Mouse (Mus musculus) small intestine, adult 2 months (tissue): ENCODE results near the gene Tvp23a. TPM values are rescaled to one million over a fixed set of nuclear protein-coding genes. Genes with fewer than 3 reads are reported as not detected.
A peak's percentile ranks its signal among the peaks of the same experiment; 100 is the strongest.

Experiments
- H3K27ac ChIP-seq: fragments of 200-500 bp; 2 replicates; pipeline ENCODE4 v1.5.1; 2012; ENCODE audit warnings: low read depth, low read length, control low read depth, inconsistent platforms; ENCODE audit not compliant: insufficient read depth
- H3K27me3 ChIP-seq: fragments of 200-500 bp; 2 replicates; pipeline ENCODE4 v1.6.1; 2012; ENCODE audit warnings: mild to moderate bottlenecking, moderate library complexity, low read length, inconsistent platforms; ENCODE audit not compliant: control insufficient read depth, insufficient read depth
- H3K36me3 ChIP-seq: fragments of 200-500 bp; 2 replicates; pipeline ENCODE4 v1.6.1; 2012; ENCODE audit warnings: mild to moderate bottlenecking, low read length, control low read depth, inconsistent platforms; ENCODE audit not compliant: control insufficient read depth, insufficient read depth
- H3K4me1 ChIP-seq: fragments of 200-500 bp; 2 replicates; pipeline ENCODE4 v1.6.1; 2012; ENCODE audit warnings: low read length, inconsistent platforms, mixed read lengths; ENCODE audit not compliant: control insufficient read depth, insufficient read depth, insufficient read length
- H3K4me3 ChIP-seq: fragments of 200-500 bp; 2 replicates; pipeline ENCODE4 v1.5.1; 2012; ENCODE audit warnings: low read depth, mild to moderate bottlenecking, control low read depth, inconsistent platforms, low read length, moderate library complexity
- CTCF ChIP-seq: fragments of 200-500 bp; IDR thresholded peaks from 2 replicates; pipeline ENCODE4 v1.5.1; 2012; ENCODE audit warnings: low read depth, mild to moderate bottlenecking, control low read depth, inconsistent platforms, low read length, moderate library complexity, mixed read lengths; ENCODE audit not compliant: insufficient replicate concordance, insufficient read length; ENCODE audit errors: extremely low read depth
- POLR2A ChIP-seq: fragments of 200-500 bp; IDR thresholded peaks from 2 replicates; pipeline ENCODE4 v1.6.1; 2012; ENCODE audit warnings: low read depth, mild to moderate bottlenecking, control low read depth, inconsistent platforms, low read length, moderate library complexity
- WGBS: fragments of 180-500 bp; shearing (Covaris S2); methylation state at CpG from one replicate; pipeline ENCODE4 v1.1.7; 2018; 5-methylcytosine and 5-hydroxymethylcytosine counted together
- polyA plus RNA-seq: library from polyadenylated mRNA; depleted of rRNA; stranded (reverse); fragments of >200 nt; gene quantifications from 2 replicates; pipeline ENCODE4 v1.2.3, GENCODE M21; 2012

Tvp23a gene
- polyA plus RNA-seq, 1 experiment = 1.4 TPM

DNA sequence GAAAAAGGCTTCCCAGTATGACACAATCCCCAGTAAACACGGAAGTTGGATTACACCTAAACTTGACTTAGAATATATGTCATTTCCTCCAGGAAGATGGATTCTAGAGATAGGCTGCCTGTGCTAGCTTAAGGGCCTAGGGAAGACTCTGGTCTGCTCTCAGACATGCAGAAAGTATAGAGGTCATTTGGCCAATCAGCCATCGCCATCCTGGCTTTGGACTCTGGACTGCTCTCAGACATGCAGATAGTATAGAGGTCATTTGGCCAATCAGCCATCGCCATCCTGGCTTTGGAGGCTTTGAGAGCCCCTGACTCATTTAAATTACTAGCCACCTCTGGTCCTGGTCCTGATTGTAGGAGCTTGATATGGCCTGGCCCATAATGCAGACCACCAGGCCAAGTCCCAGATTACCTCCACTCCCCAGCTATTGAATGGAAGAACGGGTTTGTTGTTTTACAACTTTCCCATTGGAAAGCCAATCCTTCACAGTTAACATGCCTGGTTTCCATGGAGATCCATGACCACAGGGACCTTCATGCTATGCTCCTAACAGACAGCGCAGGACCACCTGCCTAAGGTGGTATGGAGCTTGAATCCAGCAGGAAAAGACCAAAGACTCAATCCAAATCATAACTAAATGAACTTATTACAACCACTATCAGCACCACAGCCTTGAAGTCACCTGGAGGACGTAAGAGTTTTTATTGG is 6.9 kb upstream of the Tvp23a start:
- H3K4me1 ChIP-seq = peaks cover 51% of the 10 kb centered on the region
- no peaks in the 10 kb centered on the region for H3K27me3 ChIP-seq
- TF ChIP-seq POLR2A (no peak), CTCF (no peak)
- no peak overlapping the region for H3K4me3 ChIP-seq
- H3K36me3 ChIP-seq = no peaks in the 10 kb centered on the region
- H3K27ac ChIP-seq = peak overlapping the region; percentile 97
- WGBS = 32% methylated on average over 6 of the region's 6 CpGs

DNA sequence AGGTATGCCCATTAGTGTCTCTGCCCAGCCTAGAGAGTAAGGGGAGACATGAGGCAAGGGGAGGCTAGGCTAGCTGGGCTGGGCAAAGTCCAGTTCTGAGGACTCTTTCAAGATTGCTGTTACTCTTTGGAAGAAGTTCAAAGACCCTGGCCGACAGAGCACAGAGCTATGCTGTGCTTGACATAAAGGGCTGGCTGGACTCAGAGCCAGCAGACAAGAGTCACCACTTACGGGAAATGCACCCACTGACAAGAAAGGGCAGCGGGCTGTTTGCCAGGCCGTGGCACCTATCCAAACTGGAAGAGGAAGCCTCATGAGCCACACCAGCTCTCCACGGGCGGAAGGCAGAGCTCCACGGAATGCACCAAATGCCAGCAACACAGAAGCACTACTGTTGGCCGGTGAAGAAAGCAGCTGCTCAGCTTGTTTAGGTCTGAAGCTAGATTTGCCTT is 5.3 kb upstream of the Tvp23a start:
- Histone ChIP-seq H3K27me3 (no peaks in the 10 kb centered on the region), H3K27ac (peak overlapping the region; percentile 97), H3K4me1 (peaks cover 52% of the 10 kb centered on the region), H3K36me3 (no peaks in the 10 kb centered on the region), H3K4me3 (no peak overlapping the region)
- 6% methylated on average over 8 of the region's 8 CpGs for WGBS
- TF ChIP-seq POLR2A (no peak), CTCF (no peak)

DNA sequence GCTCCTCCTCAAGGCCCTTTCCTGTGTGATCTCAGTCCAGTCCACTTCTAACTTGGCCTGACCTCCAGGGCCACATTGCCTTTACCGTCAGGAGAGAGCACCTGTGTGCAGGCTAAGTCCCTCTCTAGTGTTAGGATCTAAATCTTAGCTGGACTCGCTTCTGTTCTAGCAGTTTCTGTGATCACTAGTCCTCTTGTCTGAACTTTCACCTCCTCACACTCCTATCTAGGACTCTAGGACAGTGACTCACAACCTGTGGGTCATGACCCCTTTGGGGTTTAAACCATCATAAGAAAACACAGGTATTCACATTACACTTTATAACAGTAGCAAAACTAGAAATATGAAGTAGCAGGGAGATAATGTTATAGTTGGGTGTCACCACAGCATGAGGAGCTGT is 4.7 kb upstream of the Tvp23a start:
- Histone ChIP-seq H3K4me3 (no peak overlapping the region), H3K27me3 (no peaks in the 10 kb centered on the region), H3K36me3 (no peaks in the 10 kb centered on the region), H3K27ac (peak overlapping the region; percentile 97), H3K4me1 (peaks cover 52% of the 10 kb centered on the region)
- WGBS = 36% methylated on average over 2 of the region's 2 CpGs
- TF ChIP-seq CTCF (no peak), POLR2A (no peak)

DNA sequence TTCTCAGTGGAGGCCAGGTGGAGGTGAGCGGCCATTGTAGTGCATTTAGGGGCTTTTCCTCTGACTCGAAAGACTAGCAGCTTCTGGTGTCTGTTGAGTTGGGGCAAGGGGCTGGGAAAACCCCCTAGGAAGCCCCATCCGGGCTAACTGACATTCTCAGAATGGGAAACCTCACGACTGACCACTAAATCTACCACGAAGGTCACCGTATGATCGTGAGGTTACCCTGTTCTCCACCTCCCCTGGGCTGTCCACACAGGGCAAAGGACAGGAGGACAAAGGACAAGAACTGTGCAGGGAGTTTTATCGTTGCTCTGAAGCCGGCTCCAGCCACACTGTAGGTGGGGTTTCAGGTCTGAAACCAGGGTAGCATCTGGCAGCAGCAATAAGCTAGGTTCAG is 1.8 kb upstream of the Tvp23a start:
- WGBS = 47% methylated on average over 9 of the region's 9 CpGs
- H3K4me3 ChIP-seq = no peak overlapping the region
- peak overlapping the region; percentile 85 for H3K27ac ChIP-seq
- H3K4me1 ChIP-seq = peaks cover 39% of the 10 kb centered on the region
- H3K27me3 ChIP-seq = no peaks in the 10 kb centered on the region
- TF ChIP-seq CTCF = no peak
- no peak for TF ChIP-seq POLR2A
- H3K36me3 ChIP-seq = no peaks in the 10 kb centered on the region

DNA sequence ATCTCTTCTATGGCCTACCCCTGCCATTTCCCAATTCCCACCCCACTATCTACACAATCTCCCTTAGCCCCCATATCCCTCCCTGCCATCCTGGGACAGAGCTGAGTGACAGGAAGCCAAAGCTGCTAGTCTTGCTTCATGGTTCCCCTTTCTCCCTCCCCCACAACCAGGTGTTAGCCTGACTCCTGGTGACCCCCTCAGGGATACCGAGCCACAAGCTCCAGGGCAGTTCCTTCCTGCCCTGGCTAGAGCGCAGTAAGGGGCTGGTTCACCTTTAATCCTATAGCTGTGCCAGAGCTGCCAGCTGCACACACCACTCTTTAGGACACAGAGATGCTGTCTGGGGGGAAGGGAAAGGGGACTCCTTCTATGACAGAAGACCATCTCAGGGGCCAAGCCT is 619 bp upstream of the Tvp23a start:
- Histone ChIP-seq H3K4me3 (no peak overlapping the region), H3K36me3 (no peaks in the 10 kb centered on the region), H3K4me1 (peaks cover 29% of the 10 kb centered on the region), H3K27me3 (no peaks in the 10 kb centered on the region), H3K27ac (no peak overlapping the region)
- TF ChIP-seq POLR2A = no peak
- TF ChIP-seq CTCF = no peak
- WGBS = 67% methylated on average over 2 of the region's 2 CpGs

DNA sequence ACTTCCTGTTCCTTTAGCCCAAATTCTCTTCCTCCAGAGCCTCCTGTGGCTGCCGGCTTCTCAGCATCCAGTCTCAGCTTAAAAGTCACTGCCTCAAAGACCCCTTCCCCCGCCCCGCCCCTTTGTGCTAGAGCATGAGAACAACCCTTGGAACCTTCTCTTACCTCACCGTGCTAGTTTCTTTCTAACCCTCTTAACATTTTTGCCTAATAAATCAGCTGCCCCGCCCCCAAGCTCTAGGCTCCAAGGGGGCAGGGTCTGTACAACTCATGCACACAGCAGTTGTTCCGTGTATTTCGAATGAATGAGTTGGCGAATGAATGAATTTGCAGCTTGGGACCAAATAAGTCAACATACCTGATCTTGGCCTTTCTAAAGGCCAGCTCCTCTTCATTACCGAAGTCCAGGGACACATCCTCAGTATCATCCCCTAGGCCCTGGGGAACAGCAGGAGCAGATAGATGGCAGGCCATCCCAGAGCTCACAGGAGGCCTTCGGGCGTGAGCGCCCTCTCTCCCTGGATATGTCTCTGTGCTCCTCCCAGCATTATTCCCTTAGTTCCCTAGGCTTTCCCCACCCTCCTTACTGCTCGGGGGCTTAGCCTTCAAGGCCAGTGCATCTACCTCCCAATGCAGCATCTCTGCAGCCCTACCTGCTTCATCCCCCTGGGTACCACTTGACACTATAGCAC is 444 bp downstream of the Tvp23a start:
- 59% methylated on average over 13 of the region's 13 CpGs for WGBS
- Histone ChIP-seq H3K4me1 (peaks cover 21% of the 10 kb centered on the region), H3K27me3 (no peaks in the 10 kb centered on the region), H3K27ac (no peak overlapping the region), H3K4me3 (peak overlapping the region; percentile 33), H3K36me3 (no peaks in the 10 kb centered on the region)
- TF ChIP-seq POLR2A (no peak), CTCF (no peak)

DNA sequence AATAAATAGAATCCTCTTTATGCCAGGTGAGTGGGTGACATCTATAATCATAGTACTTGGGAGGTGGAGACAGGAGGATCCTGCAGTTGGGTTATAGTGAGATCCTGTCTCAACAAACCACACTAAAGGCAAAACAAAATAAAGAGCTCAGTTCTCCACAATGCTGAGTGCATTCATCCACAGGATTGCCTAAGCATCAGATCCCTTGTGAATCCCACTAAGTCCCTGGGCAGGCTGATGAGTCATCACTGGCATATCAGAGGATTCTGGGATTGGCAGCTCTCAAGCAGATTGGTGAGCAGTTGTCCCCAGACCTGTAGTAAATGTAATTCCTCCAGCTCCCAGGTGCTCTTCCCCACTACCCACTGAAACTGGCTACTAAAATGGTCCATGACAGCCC is 3.4 kb downstream of the Tvp23a start:
- TF ChIP-seq CTCF = no peak
- TF ChIP-seq POLR2A = no peak
- H3K4me1 ChIP-seq = peaks cover 5% of the 10 kb centered on the region
- no peak overlapping the region for H3K4me3 ChIP-seq
- no peaks in the 10 kb centered on the region for H3K36me3 ChIP-seq
- no peaks in the 10 kb centered on the region for H3K27me3 ChIP-seq
- no peak overlapping the region for H3K27ac ChIP-seq

DNA sequence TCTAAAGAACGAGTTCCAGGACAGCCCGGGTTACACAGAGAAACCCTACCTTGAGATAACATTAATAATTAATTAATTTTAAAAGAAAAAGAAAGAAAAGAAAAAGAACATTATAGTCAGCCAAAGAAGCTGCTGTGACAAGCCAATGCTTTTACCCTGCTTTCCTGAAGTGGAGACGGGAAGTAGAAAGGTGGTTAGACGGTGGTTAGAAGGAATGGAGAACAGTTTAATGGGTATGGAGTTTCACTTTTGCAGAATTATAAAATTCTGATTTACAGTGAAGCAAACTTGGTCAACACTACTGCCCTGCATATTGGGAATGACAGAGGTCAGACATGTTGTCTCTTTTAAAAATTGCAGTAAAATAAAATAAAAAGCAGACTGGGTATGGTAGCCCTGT is 5.4 kb downstream of the Tvp23a start:
- Histone ChIP-seq H3K4me1 (peaks cover 13% of the 10 kb centered on the region; the same call in 1 of the 2 replicates), H3K4me3 (no peak overlapping the region), H3K36me3 (no peaks in the 10 kb centered on the region), H3K27me3 (no peaks in the 10 kb centered on the region), H3K27ac (no peak overlapping the region)
- 75% methylated on average over 4 of the region's 4 CpGs for WGBS
- TF ChIP-seq POLR2A = no peak
- no peak for TF ChIP-seq CTCF
